Mouse (Mus musculus): ENCODE results near the gene Rnd2. TPM values are rescaled to one million over a fixed set of nuclear protein-coding genes. Genes with fewer than 3 reads are reported as not detected.
A peak's percentile ranks its signal among the peaks of the same experiment; 100 is the strongest.

The Rnd2 gene
- total and polyA plus RNA-seq, 3 experiments = 1.4 to 4.5 (median 2.8) TPM

GRCm38 (mm10) chr11:101484814-101485213, 20.0 kb downstream of the Rnd2 start:
- Histone ChIP-seq H3K4me2 (ENCODE audit: insufficient read depth, low read depth, poor library complexity, severe bottlenecking) (no peak overlapping the region), H3K27me3 (replicated peaks) (no peaks in the 10 kb centered on the region), H3K36me3 (replicated peaks in 1 of 2; ENCODE audit: control insufficient read depth in 1 of 2, insufficient read depth in 1 of 2, low read length in 1 of 2) (peaks cover 27 to 42% of the 10 kb centered on the region in 2 experiments), H3K4me3 (replicated peaks in 1 of 3; ENCODE audit: low read depth in 2 of 3, low read length in 2 of 3, poor library complexity in 1 of 3) (no peak overlapping the region), H3K9me3 (replicated peaks; ENCODE audit: low read length) (no peaks in the 10 kb centered on the region), H3K4me1 (ENCODE audit: control insufficient read depth in 1 of 2, insufficient read depth in 2 of 2) (peaks cover 0 to 6% of the 10 kb centered on the region in 2 experiments; a peak in 1 of 4 replicates), H3K9ac (ENCODE audit: insufficient read depth, low read depth) (no peak overlapping the region), H3K79me2 (replicated peaks; ENCODE audit: control insufficient read depth, extremely low read depth, insufficient read depth, poor library complexity, severe bottlenecking) (no peaks in the 10 kb centered on the region), H3K27ac (ENCODE audit: insufficient read depth, low read depth) (no peak overlapping the region)
- dilution Hi-C loops (cut with MboI; ENCODE audit: extremely low pct_ligation_motif_present, extremely low pct_unique_long_range_greater_than_20kb, low sequenced_read_pairs) = no loop called here
- no peak for DNase-seq (ENCODE audit: extremely low read depth)
- in situ Hi-C loops (cut with MboI; ENCODE audit: low pct_ligation_motif_present, low pct_unique_long_range_greater_than_20kb, low sequenced_read_pairs) = no loop called here
- no peak for TF ChIP-seq MYC (IDR thresholded peaks at IDR 0.05; ENCODE audit: low read depth, low read length)
- peak; percentile 43 for TF ChIP-seq ZNF384 (IDR thresholded peaks at IDR 0.05; ENCODE audit: low read depth, low read length)
- TF ChIP-seq JUN (IDR thresholded peaks at IDR 0.05; ENCODE audit: insufficient read depth, low read depth, low read length) = peak; percentile 7; the same call in 1 of the 2 replicates
- TF ChIP-seq BHLHE40 (IDR thresholded peaks at IDR 0.05; ENCODE audit: low read depth, low read length) = peak; percentile 39; the same call in 1 of the 2 replicates
- 0 out of 2 replicates have a peak, but pooled peaks have one; percentile 27 for TF ChIP-seq JUND (conservative IDR thresholded peaks at IDR 0.05; ENCODE audit: low read depth, low read length)
- no peak for TF ChIP-seq CHD1 (IDR thresholded peaks at IDR 0.05; ENCODE audit: low read depth, low read length)
- peak; percentile 53; the same call in 1 of the 2 replicates for TF ChIP-seq IRF4 (IDR thresholded peaks at IDR 0.05; ENCODE audit: low read depth, low read length)

- dilution Hi-C loops (cut with MboI; ENCODE audit: extremely low pct_ligation_motif_present, extremely low pct_unique_long_range_greater_than_20kb, low sequenced_read_pairs) (no loop called here), in situ Hi-C loops (cut with MboI; ENCODE audit: low pct_ligation_motif_present, low pct_unique_long_range_greater_than_20kb, low sequenced_read_pairs) (no loop called here)
- H3K9ac ChIP-seq (ENCODE audit: insufficient read depth, low read depth) = no peak overlapping the region
- no peak overlapping the region for H3K4me3 ChIP-seq (replicated peaks in 1 of 3; ENCODE audit: low read depth in 2 of 3, low read length in 2 of 3, poor library complexity in 1 of 3)
- H3K9me3 ChIP-seq (replicated peaks; ENCODE audit: low read length) = no peaks in the 10 kb centered on the region
- H3K79me2 ChIP-seq (replicated peaks; ENCODE audit: control insufficient read depth, extremely low read depth, insufficient read depth, poor library complexity, severe bottlenecking) = no peaks in the 10 kb centered on the region
- TF ChIP-seq RCOR1 (conservative IDR thresholded peaks at IDR 0.05; ENCODE audit: low read depth, low read length) (no peak), EP300 (IDR thresholded peaks at IDR 0.05; ENCODE audit: low read length) (no peak), MAFK (IDR thresholded peaks at IDR 0.05; ENCODE audit: insufficient replicate concordance, low read length) (no peak), RAD21 (IDR thresholded peaks at IDR 0.05; ENCODE audit: low read depth, low read length) (no peak)
- no peak overlapping the region for H3K4me2 ChIP-seq (ENCODE audit: insufficient read depth, low read depth, poor library complexity, severe bottlenecking)
- DNase-seq (ENCODE audit: extremely low read depth) = no peak
- H3K4me1 ChIP-seq (ENCODE audit: control insufficient read depth in 1 of 2, insufficient read depth in 2 of 2) = peaks cover 0 to 6% of the 10 kb centered on the region in 2 experiments; a peak in 1 of 4 replicates
- H3K27ac ChIP-seq (ENCODE audit: insufficient read depth, low read depth) = no peak overlapping the region
- no peaks in the 10 kb centered on the region for H3K27me3 ChIP-seq (replicated peaks)
- peaks cover 30 to 49% of the 10 kb centered on the region in 2 experiments for H3K36me3 ChIP-seq (replicated peaks in 1 of 2; ENCODE audit: control insufficient read depth in 1 of 2, insufficient read depth in 1 of 2, low read length in 1 of 2)
Observed at GRCm38 (mm10) chr11:101485509-101486028, 20.8 kb downstream of the Rnd2 start.

- no peak overlapping the region for H3K4me3 ChIP-seq (replicated peaks in 1 of 3; ENCODE audit: low read depth in 2 of 3, low read length in 2 of 3, poor library complexity in 1 of 3)
- H3K36me3 ChIP-seq (replicated peaks in 1 of 2; ENCODE audit: control insufficient read depth in 1 of 2, insufficient read depth in 1 of 2, low read length in 1 of 2) = peaks cover 30 to 53% of the 10 kb centered on the region in 2 experiments
- no peak overlapping the region for H3K27ac ChIP-seq (ENCODE audit: insufficient read depth, low read depth)
- H3K9ac ChIP-seq (ENCODE audit: insufficient read depth, low read depth) = no peak overlapping the region
- H3K4me1 ChIP-seq (ENCODE audit: control insufficient read depth in 1 of 2, insufficient read depth in 2 of 2) = peaks cover 0 to 6% of the 10 kb centered on the region in 2 experiments; a peak in 1 of 4 replicates
- no peaks in the 10 kb centered on the region for H3K27me3 ChIP-seq (replicated peaks)
- no peaks in the 10 kb centered on the region for H3K79me2 ChIP-seq (replicated peaks; ENCODE audit: control insufficient read depth, extremely low read depth, insufficient read depth, poor library complexity, severe bottlenecking)
- no peak for DNase-seq (ENCODE audit: extremely low read depth)
- dilution Hi-C loops (cut with MboI; ENCODE audit: extremely low pct_ligation_motif_present, extremely low pct_unique_long_range_greater_than_20kb, low sequenced_read_pairs) = no loop called here
- no peaks in the 10 kb centered on the region for H3K9me3 ChIP-seq (replicated peaks; ENCODE audit: low read length)
- TF ChIP-seq CTCF (conservative IDR thresholded peaks at IDR 0.05 in 1 of 2, IDR thresholded peaks at IDR 0.05 in 1 of 2; ENCODE audit: low read depth in 2 of 2, low read length in 2 of 2) (no peak), TBP (conservative IDR thresholded peaks at IDR 0.05; ENCODE audit: low read depth, low read length) (no peak), ETS1 (conservative IDR thresholded peaks at IDR 0.05; ENCODE audit: low read depth, low read length) (no peak), MYC (IDR thresholded peaks at IDR 0.05; ENCODE audit: low read depth, low read length) (no peak), POLR2A (IDR thresholded peaks at IDR 0.05; ENCODE audit: low read depth, low read length) (no peak), SIN3A (IDR thresholded peaks at IDR 0.05; ENCODE audit: low read length) (no peak), TCF12 (IDR thresholded peaks at IDR 0.05; ENCODE audit: low read depth, low read length) (no peak), MEF2A (IDR thresholded peaks at IDR 0.05; ENCODE audit: borderline replicate concordance, low read depth, low read length) (no peak), ZC3H11A (IDR thresholded peaks at IDR 0.05; ENCODE audit: low read depth, low read length) (no peak), MAFK (IDR thresholded peaks at IDR 0.05; ENCODE audit: insufficient replicate concordance, low read length) (no peak), GABPA (IDR thresholded peaks at IDR 0.05; ENCODE audit: insufficient replicate concordance, low read depth, low read length) (no peak), NELFE (IDR thresholded peaks at IDR 0.05; ENCODE audit: low read depth, low read length) (no peak), ZKSCAN1 (IDR thresholded peaks at IDR 0.05; ENCODE audit: borderline replicate concordance, low read depth, low read length) (no peak), HCFC1 (IDR thresholded peaks at IDR 0.05; ENCODE audit: low read depth, low read length) (no peak)
- no peak overlapping the region for H3K4me2 ChIP-seq (ENCODE audit: insufficient read depth, low read depth, poor library complexity, severe bottlenecking)
- in situ Hi-C loops (cut with MboI; ENCODE audit: low pct_ligation_motif_present, low pct_unique_long_range_greater_than_20kb, low sequenced_read_pairs) = no loop called here
Observed at GRCm38 (mm10) chr11:101486126-101486525, 21.3 kb downstream of the Rnd2 start.
